Mouse (Mus musculus) activated CD4-positive, CD25-positive, alpha-beta regulatory T cell, adult 4 months (primary cell): ENCODE measurements around the gene Pnpla2. TPM values are rescaled to one million over a fixed set of nuclear protein-coding genes. Genes with fewer than 3 reads are reported as not detected.
"Not testable (repeated sequence)": the region's sequence is repeated elsewhere in the genome, so short reads cannot be mapped to it uniquely, and the experiment has no call there.

Source experiments
- ATAC-seq: one replicate; pipeline ENCODE4 v1.8.0; 2017
- polyA plus RNA-seq, 2 experiments: library from polyadenylated mRNA; unstranded; fragments of 100-300 nt; shearing (Covaris generic); gene quantifications; one replicate each; pipeline ENCODE4 v1.2.1; 2017

Pnpla2 gene
- polyA plus RNA-seq, result 10 to 100 TPM; 58.2 to 70.2 TPM

- ATAC-seq, result peak; percentile 81
Measured at GRCm38 (mm10) chr7:141454967-141455551, at the start of gene Pnpla2. Gene Pnpla2 (plus strand): TSS chr7:141455198.

GRCm38 (mm10) chr7:141405466-141405865 is 49.5 kb upstream of the Pnpla2 start:
- no peak for ATAC-seq

GRCm38 (mm10) chr7:141407670-141408069 is 47.3 kb upstream of the Pnpla2 start:
- ATAC-seq, result not testable (repeated sequence)

GRCm38 (mm10) chr7:141408833-141409232 is 46.2 kb upstream of the Pnpla2 start:
- ATAC-seq, result peak; percentile 81

GRCm38 (mm10) chr7:141410631-141411030 is 44.4 kb upstream of the Pnpla2 start:
- no peak for ATAC-seq

- no peak for ATAC-seq
Measured at GRCm38 (mm10) chr7:141411667-141412066, 43.3 kb upstream of the Pnpla2 start.

GRCm38 (mm10) chr7:141413331-141413730 is 41.7 kb upstream of the Pnpla2 start:
- no peak for ATAC-seq

- ATAC-seq, result peak; percentile 83
Measured at GRCm38 (mm10) chr7:141413809-141414584, 41.0 kb upstream of the Pnpla2 start, which contains the start of gene Gatd1. Gene Gatd1 (minus strand): TSS chr7:141414136.

- ATAC-seq, result no peak
Measured at GRCm38 (mm10) chr7:141416144-141416841, 38.7 kb upstream of the Pnpla2 start.

- ATAC-seq, result no peak
Measured at GRCm38 (mm10) chr7:141417731-141418681, 37.0 kb upstream of the Pnpla2 start.

GRCm38 (mm10) chr7:141418970-141419369 is 36.0 kb upstream of the Pnpla2 start:
- ATAC-seq, result no peak

GRCm38 (mm10) chr7:141420030-141420702 is 34.8 kb upstream of the Pnpla2 start:
- no peak for ATAC-seq

- ATAC-seq, result no peak
Measured at GRCm38 (mm10) chr7:141423811-141424210, 31.2 kb upstream of the Pnpla2 start.

- ATAC-seq, result no peak
Measured at GRCm38 (mm10) chr7:141426948-141427730, 27.9 kb upstream of the Pnpla2 start.

GRCm38 (mm10) chr7:141428701-141429100 is 26.3 kb upstream of the Pnpla2 start:
- ATAC-seq, result no peak

GRCm38 (mm10) chr7:141429310-141429709 is 25.7 kb upstream of the Pnpla2 start, which contains the start of gene Cend1:
Gene Cend1 (minus strand): TSS chr7:141429491.
- no peak for ATAC-seq

GRCm38 (mm10) chr7:141429840-141430584 is 25.0 kb upstream of the Pnpla2 start:
- ATAC-seq, result no peak

- no peak for ATAC-seq
Measured at GRCm38 (mm10) chr7:141430585-141431240, 24.3 kb upstream of the Pnpla2 start.

- ATAC-seq, result no peak
Measured at GRCm38 (mm10) chr7:141431434-141432185, 23.4 kb upstream of the Pnpla2 start.
